Mouse (Mus musculus): ENCODE data around the gene Tgfa.

Tgfa gene

DNA sequence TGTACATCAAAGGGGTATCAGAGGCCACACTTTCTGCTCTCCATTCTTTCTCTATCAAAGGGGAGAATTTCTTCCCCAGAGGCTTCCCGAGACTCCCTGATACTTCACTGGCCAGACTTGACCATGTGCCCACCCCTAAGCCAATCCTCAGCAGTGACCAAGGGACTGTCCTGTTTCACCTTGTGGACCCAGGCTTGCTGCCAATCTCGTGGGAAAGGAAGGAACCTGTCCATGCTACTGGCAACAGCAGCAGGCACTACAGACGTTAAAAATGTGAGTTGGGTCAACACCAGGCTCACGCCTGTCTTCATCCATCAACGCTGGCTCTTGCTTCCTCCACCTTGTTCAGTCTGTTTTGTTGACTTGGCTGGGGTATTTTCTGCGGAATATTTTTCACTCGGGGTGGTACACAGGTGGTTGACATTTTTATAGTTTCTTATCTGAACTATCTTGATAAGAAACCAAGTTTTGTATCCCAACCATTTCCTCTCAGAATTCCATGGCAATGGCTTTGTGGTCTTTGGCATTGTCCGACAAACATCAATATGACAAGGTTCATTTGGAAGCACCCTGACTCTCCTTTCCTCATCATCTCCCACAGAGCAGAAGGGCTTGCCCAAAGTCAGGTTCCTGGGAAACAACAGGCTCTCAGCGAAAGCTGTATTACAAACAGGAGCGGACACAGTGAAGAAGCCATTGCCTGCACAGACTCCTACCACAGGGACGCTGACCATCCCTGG is 6.1 kb upstream of the Tgfa start:
- DNase-seq = no peak

DNA sequence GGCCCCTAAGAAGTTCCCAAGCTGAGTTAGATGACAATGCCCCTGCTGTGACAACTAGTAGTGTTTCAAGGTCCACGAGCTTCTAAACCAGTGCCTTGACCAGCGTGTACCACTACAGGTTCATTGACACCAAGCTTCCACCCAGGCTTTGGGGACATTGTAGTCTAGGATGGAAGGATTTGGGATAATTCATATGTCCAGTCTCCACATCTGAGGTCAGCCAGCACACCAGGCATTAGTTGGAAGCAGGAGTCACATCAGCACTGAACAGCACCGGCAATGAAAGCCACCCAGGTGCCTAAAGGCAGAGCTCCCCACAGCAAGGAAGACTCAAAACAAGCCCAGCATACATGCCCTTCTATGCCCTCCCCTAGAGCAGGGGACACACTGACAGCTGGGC is 4.4 kb upstream of the Tgfa start:
- DNase-seq = no peak

DNA sequence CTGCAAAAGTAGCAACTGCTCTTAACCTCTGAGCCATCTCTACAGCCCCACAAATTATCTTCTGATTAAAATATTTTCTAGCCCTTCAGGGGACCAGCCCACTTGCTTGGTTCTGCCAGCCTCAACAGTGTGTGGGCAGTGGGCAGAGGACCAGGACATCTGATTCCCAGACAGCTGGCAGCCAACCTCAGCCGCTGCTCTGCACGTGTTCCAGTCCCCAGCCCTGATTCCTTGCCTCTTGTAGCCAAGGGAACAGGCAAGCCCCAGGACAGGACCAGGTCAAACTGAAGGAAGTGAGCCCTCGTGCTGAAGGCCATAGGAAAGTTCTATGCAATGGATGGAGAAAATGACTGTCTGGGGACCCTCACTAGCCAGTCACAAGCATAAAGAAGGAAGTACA is 2.0 kb upstream of the Tgfa start:
- DNase-seq = no peak

DNA sequence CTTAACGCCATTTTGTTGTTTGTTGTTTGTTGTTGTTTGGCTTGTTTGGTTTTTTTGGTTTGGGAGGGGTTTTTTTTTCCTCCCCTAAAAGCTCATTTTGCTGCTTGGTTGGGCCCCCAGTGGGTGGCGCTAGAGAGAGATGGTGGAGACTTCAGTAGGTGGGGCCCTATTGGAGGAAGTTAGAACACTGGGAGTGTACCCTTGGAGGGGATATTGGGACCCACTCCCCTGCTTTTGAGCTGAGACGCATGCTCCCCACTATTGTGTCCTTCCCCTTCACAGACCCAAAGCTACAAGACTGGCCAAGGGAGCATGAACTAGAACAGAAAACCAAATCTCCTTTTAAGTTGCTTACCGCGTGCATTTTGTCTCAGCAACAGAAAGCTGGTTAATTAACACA is 1.1 kb upstream of the Tgfa start:
- peak; percentile 40 for DNase-seq

DNA sequence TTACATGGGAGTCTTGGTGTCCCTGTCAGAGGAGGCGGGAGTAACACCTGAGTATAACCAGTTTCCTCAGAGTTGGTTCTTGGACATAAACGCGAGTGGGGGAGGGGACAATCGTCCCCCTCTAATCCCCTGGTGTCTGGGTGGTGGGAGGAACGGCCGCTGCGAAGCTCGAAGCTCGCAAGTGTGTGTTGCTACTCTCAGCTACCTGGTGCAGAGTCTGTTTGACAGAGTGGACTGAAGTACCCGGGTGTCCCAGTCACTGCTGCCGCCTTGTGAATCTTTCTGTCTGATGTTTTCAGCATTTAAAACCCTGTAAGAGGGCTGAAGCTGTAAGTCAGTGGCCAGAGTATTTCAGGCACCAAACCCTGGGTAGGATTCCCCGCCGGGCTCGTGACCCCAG is 1.0 kb downstream of the Tgfa start:
- DNase-seq = no peak

DNA sequence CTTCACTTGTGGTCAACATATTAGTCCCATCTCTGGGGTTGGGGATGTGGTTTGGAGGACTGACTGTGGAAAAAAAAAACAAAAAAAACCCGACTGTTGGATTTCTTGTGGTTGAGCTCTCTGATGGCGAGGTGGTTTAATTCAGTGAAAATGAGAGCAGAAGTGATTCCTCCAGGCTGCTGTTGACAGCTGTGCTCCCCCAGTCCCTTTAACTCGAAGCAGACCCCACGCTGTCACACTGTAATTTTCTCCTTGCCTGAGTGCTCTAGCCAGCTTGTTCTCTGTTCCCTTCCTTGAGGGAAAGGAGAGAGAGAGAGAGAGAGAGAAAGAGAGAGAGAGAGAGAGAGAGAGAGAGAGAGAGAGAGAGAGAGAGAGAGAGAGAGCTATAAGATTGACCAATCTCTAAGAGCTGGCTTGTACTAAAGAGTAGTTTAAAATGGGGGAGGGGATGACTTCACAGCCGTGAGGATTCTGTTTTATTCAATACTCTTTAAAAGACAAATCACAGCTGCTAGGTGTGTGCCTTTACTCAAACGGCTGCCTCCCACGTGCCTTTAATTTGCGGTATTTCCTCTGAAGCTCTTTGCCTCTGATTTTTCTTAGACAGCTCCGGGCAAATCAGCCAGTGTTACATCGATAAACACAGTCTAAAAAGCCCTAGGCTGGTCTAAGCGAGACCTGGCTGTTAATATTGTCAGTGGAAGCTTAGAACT is 2.3 kb downstream of the Tgfa start:
- DNase-seq = no peak

DNA sequence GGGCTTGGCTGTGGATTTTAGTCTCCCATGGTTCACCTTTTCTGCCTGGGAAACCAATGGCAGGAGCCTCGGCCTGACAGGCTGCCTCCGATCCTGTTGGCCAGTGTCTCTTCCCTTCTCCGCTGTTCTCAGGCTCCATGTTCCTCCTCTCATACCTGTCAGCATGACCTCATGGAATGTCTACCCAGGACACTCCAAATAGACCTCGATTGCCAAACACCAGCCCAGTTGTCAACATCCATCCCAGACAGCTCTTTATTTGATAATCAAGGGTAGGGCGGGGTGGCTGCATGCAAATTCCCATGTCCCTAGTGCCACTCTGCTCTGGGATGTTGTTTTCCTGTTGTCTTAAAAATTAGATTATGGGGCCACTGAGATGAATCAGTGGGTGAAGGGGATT is 5.9 kb downstream of the Tgfa start:
- DNase-seq = no peak

DNA sequence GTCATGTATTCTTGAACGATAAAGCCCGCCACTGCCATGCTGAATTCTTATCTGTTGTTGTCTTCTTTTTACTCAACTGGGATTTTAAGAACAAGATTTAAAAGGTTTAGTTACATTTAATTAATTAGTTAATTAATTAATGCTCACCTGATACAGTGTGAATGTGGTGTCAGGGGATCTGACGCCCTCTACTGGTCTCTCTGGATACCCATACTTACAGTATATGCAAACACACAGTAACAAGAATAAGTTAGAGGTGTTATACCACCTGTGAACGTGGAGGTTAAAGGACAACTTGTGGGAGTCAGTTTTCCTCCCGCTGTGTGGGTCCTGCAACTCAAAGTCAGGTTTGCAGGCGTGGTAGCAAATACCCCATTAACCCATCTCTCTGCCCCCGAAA is 8.1 kb downstream of the Tgfa start:
- DNase-seq = no peak

DNA sequence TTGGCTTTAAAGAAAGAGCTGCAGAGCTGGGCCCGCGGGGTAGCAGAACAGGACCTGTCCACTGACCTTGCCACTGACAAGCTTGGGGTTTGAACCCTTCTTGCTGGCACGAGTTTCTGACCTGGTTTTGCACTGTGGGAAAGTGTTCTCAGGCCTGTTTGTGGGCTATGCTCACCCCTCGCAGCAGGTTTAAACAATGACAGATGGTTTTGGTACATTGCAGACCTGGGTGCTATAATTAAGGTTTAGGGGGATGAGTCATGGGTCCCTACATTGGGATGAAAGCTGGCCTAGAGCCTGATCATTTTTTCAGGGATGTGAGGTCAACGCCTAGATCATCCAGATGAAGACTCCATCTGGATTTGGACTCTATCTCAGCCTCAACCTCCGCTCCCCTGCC is 11.0 kb downstream of the Tgfa start:
- DNase-seq = no peak

DNA sequence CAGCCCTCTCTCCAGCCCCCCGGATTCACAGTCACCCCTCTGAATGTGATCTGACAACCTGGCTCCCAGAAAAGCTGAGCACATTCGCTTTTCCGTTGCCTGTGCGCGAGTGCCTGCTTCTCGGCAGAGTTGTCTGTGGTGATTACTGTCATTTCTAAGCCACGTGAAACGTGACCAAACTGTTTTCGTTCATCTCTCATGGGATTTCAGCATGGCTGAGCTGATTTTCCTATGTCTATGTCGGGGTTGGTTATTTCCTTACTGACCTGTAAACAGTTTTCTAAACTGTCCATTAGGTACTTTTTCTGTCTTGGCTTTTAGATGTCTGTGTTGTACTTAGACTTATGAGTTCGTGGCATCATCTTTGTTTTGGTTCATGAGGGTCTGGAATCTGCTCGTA is 12.0 kb downstream of the Tgfa start:
- DNase-seq = no peak

DNA sequence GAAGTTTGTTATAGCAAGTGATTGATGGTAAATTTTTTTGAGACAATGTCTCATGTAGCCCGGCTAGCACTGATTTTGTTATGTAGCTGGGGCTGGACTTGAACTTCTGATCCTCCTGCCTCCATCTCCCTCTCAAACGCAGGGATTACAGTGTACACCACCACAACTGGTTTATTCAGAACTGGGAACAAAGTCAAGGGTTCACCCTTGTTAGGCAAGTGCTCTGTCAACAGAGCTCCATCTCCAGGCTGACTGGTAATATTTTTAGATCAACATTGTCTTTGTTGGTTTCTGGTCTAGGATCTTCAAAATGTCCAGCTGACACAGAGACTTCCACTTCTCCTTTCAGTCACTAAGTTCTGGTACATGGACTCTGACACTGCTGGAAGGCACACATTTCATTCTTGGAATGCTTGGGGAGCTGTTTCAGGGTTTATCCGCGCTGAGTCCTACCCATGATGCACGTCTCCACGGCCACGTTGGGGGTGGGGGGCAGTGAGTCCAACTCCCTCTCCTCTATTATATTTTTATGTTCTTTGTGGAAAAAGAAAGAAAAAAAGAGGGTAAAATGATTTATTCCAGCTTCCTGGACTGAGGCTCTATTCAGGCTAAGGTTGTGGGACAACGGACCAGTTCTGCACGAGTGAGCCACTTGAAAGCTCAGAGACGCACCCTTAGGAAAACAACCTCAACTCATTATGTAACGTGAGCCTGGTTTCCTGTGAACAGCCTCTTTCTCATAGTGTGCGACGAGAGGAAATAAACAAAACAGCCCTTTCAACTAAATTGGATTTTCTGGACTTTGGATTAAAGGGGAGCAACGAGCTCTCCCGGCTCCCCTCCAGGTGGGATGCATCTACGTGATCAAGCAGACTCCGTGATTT is 14.4 kb downstream of the Tgfa start:
- DNase-seq = peak; percentile 26

DNA sequence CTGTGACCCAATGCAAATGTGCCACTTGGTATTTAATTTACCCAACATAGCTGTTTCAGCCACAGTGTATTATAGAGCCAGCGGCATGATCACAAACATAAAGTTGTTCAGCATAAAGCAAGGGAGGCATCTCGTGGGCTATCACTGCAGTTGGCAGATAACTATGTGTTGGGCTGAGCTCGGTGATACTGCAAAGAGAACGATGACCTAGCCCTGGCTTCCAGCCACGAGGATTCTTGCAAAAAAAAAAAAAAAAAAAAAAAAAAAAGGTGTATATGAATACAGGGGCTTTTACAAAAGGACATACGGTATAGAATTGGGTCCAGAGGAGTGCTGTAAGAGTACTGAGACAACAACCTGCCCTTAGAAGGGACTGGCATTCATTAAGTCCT is 15.0 kb downstream of the Tgfa start:
- no peak for DNase-seq

DNA sequence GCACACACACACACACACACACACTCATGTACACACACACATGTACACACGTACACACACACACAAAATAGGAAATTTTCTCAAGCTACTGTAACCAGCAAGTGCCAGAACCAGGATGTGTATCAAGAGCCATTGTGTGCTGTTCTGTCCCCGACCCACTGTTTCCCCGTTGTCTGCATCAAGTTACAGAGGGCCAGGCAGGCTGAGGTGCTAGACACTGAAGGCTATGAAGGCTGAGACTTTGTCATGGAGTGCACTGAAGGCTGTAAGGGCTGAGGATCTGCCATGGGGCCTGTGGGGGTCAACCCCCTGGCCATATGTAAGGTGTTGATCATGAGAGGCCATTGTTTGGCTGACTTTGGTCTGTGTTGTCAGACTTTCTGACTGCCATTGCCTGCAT is 15.6 kb downstream of the Tgfa start:
- no peak for DNase-seq

DNA sequence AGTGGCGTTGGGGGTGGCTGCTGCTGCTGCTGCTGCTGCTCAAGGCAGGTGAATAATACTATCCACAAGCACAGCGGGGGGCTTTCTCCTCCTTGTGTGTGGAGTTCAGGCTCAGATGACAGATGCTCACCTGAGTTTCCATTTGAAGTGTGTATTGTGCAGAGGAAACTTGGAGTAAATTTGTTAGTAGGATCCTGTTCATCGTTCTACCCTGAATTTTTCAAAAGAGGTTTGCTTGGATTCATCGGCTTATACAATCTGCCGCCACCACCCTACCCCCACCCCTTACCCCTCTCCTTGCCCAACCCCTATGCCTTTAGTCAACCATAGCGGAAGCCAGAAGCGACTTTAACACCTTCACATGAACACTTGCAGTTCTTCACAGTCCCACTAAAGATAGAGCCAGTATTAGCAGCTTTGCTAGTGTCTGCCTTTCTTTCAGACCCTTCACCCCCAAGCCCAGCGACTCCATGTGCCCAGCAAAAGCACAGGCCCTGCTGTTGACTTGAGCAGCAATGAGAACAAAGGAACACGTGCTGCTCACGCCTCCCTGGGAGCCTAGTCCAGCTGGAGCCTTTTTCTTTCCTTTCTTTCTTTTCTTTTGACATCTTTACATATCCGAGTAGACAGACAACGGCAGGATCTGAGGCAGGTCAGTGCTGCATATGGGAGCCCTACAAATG is 16.2 kb downstream of the Tgfa start:
- no peak for DNase-seq

DNA sequence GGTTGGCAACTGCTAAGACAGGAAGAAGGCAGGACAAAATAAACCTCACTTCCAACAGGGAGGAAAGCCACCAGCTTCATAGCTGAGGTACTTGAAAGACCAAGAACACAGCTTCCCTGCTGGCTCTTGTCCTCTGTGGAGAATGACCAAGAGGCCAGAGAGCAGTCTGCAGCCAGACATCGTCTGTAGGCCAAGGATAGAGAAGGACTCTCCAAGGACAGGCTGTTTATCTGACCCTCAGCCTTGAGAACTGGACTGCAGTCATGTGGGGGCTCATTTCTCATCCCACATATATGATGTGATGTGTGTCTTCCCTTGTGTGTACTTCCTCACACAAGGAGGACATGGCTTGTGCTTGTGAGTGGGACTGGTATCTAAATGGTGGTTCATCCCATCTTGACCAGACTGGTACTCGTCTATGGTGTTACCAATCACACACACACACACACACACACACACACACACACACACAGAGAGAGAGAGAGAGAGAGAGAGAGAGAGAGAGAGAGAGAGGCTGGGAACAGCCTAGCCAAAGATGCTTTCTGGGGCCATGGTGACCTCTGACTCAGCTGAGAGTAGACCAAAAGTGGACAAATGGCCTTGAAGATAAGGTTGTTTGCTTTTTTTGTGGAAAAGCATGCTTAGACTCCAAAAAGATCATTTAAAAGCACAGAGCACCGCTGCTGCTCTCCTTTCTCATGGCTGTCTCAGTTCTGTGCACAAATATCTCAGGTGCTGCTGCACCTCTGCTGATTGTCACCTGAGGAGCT is 18.0 kb downstream of the Tgfa start:
- no peak for DNase-seq

DNA sequence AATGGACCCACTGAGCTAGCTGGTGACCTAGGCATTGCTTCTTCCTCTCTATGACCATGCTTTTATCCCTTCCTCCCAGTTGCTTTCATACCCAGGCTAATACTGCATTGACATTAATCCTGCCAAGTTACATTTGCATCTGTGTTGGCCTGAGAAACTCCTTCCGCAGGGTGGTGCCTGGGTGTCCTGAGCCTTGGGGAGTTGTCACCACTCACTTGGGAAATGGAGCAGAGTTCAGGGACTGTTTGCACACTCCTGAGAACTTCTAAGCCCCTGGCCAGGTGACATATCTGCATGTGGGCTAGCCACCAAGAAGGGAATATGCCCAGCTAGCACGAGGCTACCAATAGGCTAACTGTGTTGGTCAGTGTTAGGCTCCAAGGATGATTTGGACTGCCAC is 23.0 kb downstream of the Tgfa start:
- DNase-seq = no peak

DNA sequence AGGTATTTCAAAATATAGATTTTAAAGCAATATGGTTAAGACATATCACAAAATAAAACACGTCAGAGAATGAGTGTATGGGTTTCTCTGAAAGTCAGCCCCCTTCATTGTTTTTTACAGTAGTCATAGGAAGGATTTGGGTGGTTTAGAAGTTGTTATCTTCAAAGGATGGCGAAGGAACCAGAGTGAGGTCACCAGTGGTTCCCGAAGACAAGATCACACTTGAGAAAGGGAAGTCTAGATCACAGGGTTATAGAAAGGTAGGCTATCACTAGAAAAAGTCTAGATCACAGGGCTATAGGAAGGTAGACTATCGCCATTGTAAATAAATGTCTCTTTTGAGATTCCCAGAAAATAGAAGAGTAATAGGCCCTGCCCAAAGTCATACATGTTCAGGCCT is 23.7 kb downstream of the Tgfa start:
- no peak for DNase-seq

DNA sequence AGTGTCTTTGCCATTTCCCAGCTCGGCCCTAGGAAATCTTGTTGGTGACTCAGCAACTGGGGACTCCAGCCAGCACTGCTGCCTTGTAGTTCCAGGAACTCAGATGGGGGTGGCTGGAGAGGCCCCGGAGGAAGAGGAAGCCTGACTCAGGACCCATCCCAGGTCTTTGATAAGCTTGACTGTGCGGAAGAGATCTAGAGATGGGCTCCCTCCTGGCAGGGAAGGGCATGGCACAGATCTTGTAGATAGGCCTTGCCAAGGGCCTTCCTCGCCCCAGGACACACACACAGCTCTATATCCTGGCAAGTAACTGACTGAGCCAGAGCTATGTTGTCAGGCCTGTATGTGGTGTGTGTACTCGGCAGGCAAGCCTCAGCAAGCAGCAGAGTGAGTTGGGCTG is 24.5 kb downstream of the Tgfa start:
- no peak for DNase-seq

DNA sequence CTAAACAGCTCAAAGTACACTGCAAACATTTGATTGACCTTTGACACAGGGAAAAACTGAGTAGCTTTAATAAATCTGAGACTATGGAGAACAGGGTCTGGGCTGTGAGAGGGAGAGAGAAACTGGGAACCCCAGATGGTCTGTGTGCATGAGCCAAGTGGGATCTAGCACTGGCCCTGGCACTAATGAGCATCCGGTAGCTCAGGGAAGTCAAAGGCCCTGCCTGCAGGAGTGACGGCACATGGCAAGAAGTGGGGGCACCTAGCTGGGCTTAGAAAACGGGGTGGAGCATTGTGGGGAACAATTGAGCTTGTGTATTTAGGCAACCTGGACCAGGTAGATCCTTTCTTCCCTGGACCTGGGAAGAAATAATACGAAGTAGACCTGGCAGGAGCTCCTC is 25.1 kb downstream of the Tgfa start:
- DNase-seq = no peak

DNA sequence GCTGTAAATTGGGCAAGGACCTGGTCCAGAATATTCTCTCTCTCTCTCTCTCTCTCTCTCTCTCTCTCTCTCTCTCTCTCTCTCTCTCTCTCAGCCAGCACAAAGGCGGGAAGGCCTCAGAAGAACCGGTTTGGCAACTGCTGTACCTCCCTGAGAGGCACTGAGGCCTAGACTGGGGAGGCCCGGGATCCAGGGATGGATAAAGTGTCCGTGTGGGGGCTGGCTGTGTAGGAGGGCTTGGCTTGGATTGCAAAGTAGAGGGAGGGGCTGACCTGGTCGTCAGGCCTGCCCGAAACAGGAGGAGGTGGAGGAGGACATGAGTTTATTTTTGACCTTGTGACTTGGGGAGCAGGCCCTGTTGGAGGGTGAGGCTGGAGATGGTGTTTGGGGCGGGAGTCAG is 27.4 kb downstream of the Tgfa start:
- DNase-seq = no peak

DNA sequence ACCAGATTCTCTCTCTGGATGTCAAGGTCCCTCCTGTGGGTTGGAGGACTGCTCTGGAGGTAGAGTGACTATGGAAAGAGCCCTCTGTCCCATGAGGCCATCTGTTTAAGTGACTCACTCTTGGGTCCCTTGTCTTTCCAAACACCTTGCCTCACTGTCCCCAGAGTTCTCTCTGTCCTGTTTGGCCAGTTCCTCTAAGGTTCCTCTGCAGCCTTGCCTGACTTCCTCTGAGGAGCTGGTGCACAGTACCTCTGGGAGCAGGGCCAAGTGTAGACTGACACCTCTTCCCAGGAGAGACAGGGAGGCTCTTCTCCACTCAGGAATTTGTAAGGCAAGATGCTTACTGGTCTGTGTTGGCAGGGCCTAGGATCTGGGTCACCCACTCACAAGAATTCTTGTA is 30.6 kb downstream of the Tgfa start:
- no peak for DNase-seq

DNA sequence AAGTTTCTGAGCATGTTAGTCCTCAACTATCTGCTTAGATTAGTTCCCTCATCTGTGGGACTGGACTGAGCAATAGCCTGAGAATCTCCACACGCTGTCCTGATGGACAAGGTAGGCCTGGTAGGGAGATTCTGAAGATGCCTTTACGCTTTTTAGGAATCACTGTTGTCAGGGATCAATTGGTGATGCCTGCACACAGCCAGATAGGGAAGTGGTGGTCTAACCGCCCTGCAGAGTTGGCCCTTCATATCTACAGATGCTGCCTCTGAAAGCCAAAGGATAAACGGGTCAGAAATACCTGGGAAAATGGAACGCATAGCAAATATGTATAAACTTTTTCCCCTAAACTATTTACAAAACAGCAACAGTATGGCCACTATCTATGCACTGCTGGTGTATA is 37.3 kb downstream of the Tgfa start:
- DNase-seq = no peak

Data from kidney, adult 9 months (tissue).